Mouse (Mus musculus) gastrocnemius, adult 18-20 months (tissue): ENCODE results near the gene Tbxas1. TPM values are rescaled to one million over a fixed set of nuclear protein-coding genes. Genes with fewer than 3 reads are reported as not detected.
A peak's percentile ranks its signal among the peaks of the same experiment; 100 is the strongest.

Experiments used
- DNase-seq: peaks from one replicate; pipeline ENCODE4 v3.0.0; 2021; ENCODE audit warnings: low spot score
- total RNA-seq, 2 experiments: library from RNA; stranded (reverse); gene quantifications; 2 replicates each; pipeline ENCODE4 v1.2.3; 2021

The Tbxas1 gene
- total RNA-seq, 2 experiments from 2014 or later = 0.48 to 0.69 TPM

DNA sequence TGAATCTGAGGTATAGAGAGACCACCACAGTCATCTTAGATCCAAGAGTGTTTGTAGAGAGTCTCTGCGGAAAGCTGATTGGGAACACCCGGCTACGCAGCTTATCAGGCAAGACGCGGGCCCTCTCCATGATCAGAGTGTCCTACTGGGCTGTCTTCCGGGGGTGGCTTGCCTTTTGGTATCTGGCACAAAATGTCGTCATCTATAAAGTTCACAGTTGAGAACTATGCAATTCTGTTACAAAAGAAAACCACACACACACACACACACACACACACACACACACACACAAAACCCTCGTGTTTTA is 46.6 kb downstream of the Tbxas1 start:
- DNase-seq = no peak

DNA sequence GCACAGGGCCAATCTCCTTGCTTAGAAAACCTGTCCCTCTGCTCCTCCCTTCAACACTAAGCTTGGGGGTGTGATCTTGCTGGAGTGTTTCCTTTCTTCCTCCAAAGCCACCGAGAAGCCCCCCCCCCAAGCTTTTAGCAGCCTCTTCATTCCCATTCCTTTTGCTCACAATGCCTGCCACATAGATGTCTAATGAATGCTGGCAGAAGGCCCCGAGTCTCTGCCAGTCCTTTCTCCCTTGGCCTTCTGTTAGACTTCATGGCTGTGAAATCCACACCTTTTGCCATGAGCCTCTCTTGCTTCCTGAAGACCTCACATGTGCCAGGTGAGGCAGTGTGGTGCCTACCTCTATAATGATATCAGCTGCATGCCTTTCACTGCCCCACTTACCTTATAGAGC is 47.3 kb downstream of the Tbxas1 start:
- no peak for DNase-seq

DNA sequence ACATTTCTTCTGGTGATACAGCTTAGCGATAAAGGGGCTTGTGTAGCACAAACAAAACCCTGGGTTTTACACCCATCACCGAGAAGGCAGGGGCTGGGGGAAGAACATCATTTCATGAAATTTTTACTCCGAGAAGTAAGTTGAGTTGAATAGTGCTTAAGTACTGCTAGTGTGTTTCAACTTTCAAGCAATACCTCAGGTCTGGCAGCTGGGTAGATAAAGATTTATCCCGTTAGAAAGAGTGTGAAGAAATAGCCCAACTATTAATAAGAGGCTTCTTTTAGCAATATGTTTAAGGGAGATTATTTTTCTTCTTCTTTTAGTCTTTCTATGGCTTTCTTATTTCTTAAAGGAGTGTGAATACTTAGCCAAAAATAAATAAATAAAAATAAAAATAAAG is 48.2 kb downstream of the Tbxas1 start:
- no peak for DNase-seq

DNA sequence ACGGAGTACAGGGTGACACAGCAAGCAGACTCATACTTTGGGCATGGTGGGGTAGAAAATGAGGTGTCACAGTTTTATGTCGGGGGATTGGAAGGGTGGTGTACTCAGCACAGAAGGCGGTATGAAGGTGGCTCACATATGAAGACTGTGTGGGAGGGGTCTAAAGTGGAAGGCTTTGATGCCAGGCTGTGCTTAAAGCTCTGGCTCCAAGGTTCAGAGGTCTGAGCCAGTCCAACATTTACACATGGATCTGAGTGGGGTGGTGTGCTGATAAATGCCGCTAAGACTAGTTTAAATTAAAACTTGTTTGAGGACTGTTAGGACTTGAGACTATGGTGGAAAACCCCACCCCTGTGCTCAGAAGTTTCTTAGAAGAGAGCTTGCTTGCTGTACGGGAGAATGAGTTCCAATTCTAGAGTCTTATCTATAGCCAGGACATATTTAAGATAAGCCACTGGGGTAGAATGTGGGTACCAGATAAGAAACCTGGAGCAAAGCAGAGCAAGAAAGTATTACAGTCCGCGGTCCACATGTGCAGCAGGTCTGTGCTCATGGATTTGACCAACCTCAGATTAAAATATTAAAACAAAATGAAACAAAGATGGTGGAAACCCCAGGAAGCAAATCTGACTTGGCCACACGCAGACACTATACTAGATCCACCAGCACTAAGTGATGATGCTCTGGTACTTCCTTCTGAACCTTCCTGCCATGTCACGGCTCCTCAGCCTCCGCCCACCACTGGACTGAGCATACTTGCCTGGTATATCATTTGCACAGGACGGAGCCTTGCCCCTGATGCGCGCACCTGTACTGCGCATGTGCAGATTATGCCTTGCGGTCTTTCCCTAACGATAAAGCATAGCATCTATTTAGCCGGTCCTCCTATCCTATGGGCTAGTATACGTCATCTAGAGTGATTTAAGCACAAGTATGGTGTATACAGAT is 48.9 kb downstream of the Tbxas1 start:
- DNase-seq = no peak

DNA sequence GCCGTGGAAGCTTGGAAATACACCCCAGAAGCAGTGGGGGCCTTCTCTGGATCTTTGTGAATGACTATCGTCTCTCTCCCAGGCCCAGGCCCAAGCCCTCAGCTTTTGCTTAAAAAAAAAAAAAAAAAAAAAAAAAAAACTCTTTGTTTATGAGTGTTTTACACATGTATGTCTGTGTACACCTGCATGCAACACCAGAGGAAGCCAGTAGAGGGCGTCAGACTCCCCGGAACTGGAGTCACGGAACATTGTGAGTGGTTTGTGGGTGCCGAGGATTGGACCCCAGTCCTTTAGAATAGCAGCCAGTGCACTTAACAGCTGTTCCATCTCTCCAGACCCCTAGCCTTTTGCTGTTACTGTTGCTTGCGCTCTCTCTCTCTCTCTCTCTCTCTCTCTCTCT is 50.5 kb downstream of the Tbxas1 start:
- no peak for DNase-seq

DNA sequence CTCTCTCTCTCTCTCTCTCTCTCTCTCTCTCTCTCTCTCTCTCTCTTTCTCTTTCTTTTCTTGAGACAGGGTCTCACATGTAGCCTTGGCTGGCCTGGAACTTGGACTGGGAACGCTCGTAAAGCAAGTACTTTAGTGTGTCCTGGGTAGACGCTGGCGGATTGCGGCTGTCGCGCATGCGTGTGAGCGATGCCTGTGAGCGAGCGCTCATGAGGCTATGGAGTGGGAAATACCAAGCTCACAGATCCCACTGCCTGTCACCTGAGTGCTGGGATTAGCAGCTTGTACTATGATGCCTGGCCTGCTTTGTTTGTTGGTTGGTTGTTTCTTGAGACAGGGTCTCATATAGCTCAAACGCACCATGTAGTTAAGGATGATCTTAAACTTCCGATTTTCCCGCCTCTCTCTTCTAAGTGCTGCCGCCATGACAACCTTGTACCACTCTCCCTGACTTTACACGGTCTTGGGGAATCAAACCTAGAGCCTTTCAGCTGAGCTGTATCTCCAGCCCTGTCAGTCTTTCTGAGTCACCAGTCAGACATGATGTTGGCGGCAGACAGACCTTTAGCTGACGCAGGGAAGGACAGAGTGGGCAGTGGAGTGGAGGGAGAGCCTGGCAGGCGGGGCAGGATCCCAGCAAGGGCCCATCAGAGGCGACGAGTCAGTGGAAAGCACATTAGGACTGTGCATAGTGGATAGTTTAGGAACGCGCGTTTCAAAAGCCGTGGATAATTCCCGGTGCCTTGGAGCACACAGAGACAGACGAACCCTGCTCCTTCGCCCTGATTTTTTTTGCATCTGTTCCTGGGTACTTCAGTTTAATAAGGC is 51.1 kb downstream of the Tbxas1 start:
- no peak for DNase-seq

DNA sequence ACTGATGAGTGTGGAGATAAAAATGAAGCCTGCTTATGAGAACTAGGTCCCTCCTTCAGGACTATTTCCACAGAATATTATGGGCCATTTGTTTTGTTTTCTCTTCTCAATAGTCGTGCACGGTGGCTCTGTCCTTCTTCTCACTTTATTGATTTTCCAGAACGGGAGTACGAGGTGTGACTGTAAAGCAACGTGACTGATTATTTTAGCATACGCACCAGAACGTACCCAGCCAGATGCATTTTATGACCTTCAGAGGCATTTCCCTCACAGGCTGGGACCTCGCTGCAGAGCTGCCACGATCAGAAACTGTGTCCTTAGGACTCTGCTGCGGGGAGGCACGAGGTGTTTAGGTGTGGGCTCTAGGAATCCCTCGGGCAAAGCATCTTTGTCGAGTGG is 51.8 kb downstream of the Tbxas1 start:
- DNase-seq = no peak

DNA sequence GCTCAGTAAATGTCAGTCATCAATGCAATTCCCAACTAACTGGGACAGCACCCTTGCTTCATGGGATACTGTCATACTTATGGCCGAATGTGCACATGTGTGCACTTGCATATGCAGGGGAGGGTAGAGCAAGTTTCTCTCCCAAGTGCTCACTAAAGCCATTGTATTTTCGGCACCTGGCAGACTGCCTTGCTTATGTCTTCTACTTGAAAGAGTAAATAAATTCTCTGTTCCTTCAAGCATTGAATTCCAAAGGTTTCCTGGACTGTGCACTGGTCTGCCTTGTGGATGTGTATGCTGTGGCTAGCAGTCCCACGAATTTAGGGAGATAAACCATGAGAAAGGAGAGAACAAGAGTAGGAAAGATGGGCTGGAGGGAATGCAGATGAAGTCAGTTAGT is 53.3 kb downstream of the Tbxas1 start:
- DNase-seq = no peak

DNA sequence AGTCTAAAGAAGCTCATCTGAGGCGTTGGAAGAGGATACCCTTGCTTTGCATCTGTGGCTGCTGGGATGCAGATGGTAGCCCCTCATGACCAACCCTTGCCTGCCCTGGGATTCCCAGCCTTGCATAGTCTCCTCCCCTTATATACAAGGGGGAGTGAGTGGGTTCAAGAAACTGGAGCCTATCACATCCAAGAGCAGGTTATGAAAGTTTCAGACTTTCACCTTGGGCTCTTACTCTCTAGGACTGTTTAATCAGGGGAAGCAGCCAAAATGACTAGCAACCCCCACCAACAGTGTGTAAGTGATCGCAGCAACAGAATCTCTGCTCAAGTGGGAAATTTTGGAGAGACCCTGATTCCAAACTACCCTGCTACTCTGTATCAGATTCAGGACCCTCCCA is 60.8 kb downstream of the Tbxas1 start:
- no peak for DNase-seq

DNA sequence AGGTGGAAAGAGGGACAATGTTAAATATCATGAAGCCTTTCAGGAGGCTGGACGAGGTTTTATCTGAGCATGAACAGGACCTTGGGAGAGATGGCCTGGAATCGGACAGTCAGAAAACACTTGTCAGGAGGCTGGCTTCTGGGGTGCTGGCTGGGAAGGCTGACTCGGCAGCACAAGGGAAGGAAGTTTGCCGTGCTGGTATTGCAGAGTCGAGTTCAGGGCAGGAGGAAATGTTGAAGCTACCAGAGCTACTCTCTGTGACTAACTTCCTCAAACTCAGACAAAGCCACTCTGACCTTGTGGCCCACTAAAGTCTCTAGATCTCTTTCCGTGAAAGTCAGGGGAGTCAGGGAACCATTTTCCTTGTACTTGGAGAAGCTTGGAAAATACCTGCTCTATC is 63.2 kb downstream of the Tbxas1 start:
- DNase-seq = no peak

DNA sequence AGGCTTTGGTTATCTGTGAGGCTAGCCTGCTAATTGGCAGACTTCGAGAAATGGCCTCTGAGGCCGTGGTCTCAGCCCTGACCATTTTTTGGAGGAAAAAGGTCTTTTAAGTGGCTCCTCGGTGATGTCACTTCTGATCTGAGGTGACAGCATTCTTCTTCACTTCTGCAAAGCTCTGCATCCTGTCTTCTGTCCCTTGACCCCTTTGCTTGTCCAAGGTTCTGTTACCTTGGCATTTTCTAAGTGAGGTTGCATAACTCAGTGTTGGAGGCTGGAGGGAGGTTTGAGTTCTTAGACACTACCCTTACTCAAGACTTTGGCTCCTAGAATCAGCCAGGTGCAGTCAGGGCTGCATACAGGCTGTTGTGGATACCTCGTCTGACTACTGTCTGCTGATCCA is 63.9 kb downstream of the Tbxas1 start:
- no peak for DNase-seq

DNA sequence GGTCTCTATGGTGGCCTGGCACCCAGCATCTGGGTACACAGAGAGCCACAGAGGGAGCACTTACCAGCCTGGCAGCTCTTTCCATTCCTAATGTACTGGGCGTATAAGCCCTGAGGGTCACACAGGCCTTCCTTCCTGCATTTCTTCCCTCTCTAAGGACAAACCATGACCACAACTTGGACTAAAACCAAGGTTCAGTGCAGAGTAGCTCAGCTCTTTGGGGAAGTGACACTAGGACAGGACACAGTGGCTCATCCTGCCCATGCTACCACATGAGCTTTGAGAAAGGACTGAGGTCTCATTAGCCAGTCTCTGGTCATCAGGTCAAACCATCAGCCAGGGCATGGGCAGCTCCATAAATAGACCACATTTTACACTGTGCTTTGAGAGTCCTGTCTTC is 65.8 kb downstream of the Tbxas1 start:
- DNase-seq = no peak

DNA sequence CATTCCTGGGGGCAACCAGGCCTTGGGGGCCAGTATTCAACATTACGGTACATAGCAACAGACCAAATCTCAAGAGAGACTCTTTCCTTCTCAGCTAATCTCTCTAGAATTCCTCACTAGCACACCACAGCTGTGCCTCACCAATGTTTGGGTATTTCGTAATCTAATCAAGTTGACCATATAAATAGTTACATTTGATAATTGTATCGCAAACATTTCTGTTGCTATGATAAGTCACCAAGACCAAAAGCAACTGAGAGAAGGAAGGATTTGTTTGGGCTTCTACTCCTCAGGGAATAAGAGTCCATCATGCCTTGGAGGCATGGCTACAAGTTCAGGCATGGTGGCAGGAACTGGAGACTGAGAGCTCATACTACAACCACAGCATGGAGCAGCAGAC is 67.6 kb downstream of the Tbxas1 start:
- no peak for DNase-seq

DNA sequence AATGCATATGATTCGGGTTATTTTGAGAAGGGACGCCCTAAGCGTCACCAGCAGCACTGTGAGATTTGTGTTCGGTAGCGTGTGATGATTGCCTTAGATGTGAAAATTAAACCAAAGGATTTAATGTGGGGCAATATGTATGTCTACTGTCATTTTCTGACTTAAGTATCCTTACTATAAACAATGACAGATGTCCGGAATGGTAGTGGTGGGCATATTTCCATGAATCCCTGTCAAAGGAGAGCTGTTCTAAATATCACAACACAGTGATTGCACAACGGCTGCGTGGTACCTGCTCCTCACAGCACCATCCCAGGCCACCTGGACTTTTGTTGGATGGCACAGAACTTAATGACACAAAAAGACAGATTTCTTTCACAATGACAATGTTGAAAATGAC is 69.2 kb downstream of the Tbxas1 start:
- DNase-seq = no peak

DNA sequence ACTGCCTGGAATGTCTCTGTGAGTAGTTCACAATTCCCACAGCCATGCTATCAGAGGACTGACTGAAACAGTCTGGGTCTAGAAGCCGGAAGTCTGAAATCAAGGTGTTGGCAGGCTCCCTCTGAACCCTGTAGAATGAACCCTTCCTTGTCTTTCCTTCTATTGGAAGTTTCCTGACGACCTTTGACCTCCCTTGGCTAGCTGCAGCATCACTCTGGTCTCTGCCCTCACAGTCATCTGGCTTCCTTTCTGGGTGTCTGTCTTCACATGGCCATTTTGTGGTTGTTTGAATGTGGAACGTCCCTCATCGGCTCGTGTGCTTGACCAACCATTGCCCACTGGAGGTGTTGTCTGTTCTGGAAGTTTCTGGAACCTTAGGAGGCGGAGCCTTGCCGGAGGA is 69.6 kb downstream of the Tbxas1 start:
- no peak for DNase-seq

DNA sequence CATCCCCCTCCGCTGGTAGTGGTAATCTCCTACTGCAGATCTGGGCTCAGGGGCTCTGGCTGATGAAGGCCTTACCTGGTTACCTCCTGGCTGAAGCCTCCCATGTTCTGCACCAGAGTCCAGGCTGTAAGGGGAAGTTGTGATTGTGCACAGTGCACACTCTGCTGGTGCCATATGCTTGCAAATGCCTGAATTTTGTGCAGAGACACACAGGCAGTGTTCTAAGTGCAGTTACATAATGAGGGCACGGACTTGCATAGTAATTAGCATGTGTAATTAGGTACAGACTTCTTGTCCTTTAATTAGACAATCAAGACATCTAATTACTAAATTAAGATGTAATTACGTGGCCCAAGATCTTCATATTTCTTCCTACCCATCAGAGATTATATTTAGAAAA is 70.5 kb downstream of the Tbxas1 start:
- DNase-seq = no peak

DNA sequence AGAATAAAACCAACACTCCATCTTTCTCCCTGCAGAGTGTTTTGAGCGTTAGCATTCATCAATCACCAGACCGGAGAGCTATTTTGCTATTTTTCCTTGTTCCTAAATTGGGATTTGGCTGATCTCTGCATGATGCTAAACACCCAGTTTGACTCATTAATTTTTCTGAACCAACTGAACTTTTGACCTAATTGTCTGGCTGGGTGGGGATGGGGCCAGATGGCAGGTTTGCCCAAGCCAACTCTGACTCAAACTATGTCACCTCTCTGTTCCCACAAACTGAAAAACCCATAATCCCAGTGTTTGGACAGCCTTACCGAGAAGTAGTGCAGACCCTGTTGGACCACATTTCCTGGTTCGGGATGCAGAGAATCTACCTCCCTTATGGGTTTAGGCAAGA is 72.1 kb downstream of the Tbxas1 start:
- DNase-seq = peak; percentile 20

DNA sequence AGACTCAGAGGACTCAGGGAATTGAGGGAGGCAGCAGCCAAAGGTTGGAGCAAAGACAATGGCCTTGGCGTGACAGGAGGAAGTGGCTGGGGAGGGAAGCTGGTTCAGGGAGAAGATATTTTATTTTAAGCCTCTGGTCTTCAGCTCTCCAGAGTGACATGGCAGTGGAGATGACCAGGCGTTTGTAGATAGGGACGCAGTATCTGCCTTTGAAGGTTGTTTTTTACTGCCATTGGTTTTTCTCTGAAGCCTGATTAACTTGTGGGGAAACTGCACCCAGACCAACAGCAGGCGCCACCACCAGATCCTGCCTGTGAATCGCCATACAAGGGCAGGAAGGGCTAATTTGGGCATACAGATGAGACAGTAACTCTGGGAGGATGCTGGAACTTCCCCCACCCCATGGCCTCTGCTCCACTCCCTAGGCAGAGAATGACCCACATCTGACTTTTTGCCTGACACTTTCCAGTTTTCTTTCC is 74.5 kb downstream of the Tbxas1 start:
- DNase-seq = no peak

DNA sequence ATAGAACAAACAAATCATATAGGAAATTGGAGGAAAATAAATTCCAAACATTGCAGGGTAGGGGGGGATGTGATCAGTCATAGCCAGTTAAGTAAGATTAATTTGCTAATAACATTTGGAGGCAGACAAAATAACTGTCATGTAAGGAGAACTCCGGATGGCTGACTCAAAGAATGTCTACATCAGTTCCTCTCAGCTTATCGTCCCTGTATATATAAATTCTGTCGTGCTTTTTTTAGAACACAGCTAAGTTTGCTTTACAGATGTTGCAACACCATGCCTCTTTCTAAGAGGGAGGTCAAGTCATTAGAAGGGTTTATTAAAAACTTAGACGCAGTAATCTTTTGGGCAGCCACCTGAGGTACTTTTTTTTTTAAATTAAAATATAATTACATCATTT is 75.1 kb downstream of the Tbxas1 start:
- DNase-seq = no peak

DNA sequence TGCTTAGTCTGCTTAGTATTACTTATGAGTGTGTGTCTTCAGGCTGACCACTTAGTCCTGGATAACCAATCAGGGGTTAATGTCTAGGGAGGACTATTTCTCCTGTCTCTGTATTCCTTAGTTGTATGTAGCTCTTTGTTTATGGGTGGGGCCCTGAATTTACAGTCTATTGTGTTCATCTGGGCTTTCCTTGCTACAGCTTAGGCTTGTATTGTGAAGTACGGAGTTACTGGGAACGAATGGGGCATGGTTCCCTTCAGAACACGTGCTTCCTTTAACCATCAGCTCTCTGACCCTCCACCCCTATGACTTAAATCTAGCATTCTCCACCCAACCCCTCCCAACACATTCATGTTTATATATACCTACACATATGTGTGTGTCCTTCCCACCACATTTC is 75.6 kb downstream of the Tbxas1 start:
- DNase-seq = no peak

DNA sequence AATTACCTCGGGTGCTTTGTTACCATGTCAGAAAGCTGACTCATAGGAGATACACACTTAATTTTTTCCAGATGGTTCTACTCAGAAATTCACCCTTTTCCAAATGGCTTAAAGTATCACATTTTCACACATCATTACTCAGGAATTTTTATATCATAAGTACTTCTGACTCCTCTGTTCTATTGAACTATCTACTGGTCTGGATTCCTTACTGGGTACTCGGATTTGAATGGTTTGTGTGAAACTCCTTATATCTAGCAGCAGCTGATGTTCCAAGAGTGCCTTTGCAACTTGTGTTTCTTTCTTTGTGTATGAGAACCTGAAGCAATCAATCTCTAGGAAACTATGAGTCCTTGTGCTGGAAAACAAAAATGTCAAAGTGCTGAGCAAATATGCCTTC is 81.4 kb downstream of the Tbxas1 start:
- DNase-seq = no peak

DNA sequence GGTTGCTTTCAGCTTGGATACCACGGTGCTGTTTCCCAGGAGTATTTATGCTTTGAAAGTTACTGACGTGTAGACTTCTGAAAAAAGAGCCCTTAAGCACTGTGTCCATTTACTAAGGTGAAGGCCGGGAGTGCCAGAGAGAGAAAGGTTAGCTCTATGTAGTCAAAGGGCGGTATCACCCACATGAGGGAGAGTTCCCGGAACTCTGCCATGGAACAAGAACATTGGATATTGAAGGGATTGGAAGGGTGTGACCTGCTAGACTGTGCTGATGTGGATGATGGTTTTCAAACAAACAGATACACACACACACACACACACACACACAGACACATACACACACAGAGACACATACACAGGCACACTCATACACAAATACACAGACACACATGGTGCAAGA is 82.0 kb downstream of the Tbxas1 start:
- DNase-seq = no peak

DNA sequence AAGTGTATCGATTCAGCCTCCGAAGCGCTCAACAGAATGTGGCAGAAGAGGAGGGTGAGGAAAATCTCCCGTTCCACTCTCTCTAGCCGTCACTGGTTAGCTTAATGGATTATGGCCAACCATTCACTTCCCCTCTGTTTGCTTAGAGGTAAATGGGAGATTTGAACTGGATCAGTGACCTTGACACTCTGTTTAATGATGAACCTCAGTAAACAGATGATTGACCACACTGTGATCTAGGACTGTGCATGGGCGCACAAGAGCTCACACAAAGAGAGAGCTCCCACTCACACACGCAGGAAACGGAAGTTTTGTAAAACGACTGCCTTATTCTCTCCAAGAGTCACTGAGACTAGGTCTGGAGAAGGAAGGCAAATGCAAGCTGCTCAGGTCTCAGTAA is 84.3 kb downstream of the Tbxas1 start:
- DNase-seq = no peak
